Mouse (Mus musculus) cortical plate, adult 2 months (tissue): ENCODE measurements at regions not wholly inside any gene's neighbourhood (a gene's known extent, or its start where the extent isn't known, plus 50 kb on each side); places are given as distances from the start of the nearest gene placed in this dataset.

Source experiments
- CTCF ChIP-seq: fragments of 200-500 bp; IDR thresholded peaks from 2 replicates; pipeline ENCODE4 v1.5.1; 2011; ENCODE audit warnings: mild to moderate bottlenecking, control low read depth, low read length; ENCODE audit not compliant: insufficient read depth; ENCODE audit errors: extremely low read depth
- POLR2A ChIP-seq: fragments of 200-500 bp; IDR thresholded peaks from 2 replicates; pipeline ENCODE4 v1.6.1; 2011; ENCODE audit warnings: mild to moderate bottlenecking, low read length, control low read depth; ENCODE audit not compliant: insufficient read depth; ENCODE audit errors: extremely low read depth

DNA sequence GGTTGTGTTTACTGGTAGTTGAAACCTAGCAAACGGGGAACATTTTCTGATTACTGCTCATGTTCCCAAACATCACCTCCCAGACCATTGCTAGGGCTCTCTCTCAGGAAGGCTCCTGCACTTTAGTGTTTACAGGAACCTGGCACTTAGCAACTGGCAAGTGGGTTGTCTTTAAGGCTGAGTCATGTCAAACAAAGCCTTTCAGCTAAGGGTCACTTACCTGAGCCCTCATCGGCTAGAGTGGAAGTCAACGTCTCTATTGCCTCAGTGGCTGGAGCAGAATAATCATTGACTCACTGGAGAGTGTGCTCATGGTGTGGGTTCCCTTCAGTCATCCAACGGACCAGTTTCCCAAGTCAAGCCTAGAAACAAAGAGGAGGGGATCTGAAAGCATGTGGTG, 101.0 kb downstream of the Tomm20 start:
- TF ChIP-seq CTCF (no peak), POLR2A (no peak)
